Mouse (Mus musculus) gonadal fat pad, adult 2 months (tissue): ENCODE measurements around the gene Gm37240. TPM values are rescaled to one million over a fixed set of nuclear protein-coding genes. Genes with fewer than 3 reads are reported as not detected.
A peak's percentile ranks its signal among the peaks of the same experiment; 100 is the strongest.

Source experiments
- DNase-seq: peaks from one replicate; pipeline ENCODE4 v3.0.0-alpha.2; 2012; ENCODE audit warnings: low read depth
- polyA plus RNA-seq: library from polyadenylated mRNA; depleted of rRNA; stranded (reverse); fragments of >200 nt; gene quantifications from 2 replicates; pipeline ENCODE4 v1.2.3, GENCODE M21; 2012

The Gm37240 gene
- polyA plus RNA-seq, 1 experiment, result 6.2 TPM

DNA sequence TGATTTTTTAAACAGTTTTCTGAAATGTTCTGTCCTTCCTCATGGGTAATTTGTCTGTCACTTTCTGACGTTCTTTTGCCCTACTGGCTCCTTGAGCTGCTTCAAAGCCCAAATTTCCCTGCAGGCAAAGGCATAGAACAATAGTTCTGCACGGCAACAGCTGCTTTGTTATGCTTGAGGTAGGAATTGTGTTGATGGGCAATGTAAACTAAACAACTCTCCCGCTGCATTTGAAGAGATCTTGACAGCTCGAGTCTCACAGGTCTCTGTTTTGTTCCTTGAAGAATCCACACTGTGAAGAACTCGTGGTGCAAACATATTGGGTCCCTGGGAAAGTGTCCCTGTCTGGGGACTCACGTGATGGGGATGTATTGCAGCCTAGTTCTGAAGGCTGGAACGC lies 746.8 kb downstream of the Gm37240 start:
- no peak for DNase-seq

DNA sequence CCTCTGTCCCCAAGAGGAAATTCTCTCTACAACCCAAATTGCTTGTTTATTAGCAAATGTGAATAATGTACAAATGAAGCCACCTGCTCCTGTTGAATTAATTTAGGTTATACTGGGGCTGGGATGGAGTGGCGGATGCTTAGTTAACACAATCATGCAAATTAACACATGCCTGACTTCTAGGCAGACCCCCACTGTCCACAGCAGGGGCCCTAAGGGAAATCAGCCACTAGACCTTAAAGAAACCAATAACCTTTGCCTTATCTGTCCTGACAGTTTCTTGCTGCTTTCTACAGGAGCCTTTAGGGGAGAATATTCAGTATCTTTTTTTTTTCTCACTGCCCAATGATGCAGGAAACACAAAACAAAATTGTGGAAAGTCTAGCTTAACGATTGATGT lies 748.9 kb downstream of the Gm37240 start:
- no peak for DNase-seq

DNA sequence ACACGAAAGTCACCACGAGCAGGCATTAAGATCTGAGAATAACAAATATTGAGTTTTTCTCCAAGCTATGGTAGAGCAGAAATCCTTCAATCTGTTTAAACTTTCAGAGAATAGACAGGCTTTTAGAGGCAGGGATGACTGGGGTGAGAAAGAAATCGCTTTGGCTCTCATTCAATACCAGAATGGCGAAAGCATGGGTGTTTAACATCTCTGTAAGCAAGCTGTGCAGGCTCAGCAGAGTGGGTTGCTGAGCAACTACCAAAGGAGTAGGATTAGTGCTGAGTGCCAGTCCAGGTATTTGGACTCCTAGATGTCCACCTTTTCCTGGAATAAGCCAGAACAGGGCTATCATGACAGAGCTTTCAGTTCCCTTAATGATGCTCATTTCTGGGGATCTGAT lies 753.8 kb downstream of the Gm37240 start:
- no peak for DNase-seq

DNA sequence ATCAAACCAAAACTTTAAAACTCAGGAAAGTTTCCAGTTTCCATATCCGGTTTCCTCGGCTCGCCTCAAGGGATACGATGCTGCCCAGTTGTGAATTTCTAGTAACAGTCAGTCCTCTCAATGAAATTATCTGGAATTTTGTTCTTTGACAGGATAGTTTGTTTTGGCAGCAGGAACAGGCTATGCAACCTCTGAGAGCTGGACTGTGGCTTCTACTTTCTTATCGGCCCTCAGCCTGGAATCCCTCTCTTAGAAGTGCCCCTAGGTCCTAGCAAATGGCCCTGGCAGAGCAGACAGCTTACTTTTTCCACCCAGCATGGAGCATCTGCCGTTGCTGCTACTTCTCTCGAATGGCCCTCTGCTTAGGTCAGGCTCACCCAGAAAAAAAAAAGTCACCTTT lies 755.4 kb downstream of the Gm37240 start:
- DNase-seq, result no peak

DNA sequence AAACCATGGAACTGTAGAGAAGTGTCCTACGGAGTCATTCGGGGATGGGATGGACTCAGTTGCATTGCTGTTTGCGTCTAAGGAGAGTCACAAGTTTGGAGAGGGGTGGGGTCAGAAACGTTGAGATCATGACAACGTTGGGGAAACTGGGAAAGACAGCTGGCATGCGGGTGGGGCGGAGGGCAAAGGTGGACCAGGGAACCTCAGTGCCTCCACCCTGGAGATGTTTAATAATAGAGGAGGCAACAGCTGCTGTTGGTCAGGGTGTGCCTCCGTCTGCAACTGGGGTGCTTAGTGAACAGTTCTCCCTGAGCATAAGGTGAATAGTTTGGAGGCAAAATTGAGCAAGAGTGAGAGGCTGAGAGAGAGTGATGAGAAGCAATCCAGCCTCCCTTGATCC lies 758.8 kb downstream of the Gm37240 start:
- DNase-seq, result no peak

DNA sequence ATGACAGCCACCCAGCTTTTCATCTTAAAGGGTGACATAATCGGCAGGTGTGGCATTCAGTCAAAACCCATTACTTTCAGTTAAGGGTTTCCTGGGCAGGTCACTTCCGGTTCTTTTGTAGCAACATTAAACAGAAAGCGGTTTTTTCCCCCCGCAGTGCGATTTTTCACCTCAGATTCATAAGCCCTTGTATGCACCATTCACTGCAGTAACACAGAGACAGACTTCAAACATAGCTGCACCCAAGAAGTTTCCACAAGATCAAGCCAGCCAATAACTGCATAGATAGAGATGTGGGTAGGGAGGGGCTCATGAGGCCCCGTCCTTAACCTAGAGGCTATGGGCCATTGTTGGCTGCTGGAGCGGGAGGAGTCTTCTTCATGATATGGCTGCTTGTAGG lies 760.3 kb downstream of the Gm37240 start:
- DNase-seq, result no peak

DNA sequence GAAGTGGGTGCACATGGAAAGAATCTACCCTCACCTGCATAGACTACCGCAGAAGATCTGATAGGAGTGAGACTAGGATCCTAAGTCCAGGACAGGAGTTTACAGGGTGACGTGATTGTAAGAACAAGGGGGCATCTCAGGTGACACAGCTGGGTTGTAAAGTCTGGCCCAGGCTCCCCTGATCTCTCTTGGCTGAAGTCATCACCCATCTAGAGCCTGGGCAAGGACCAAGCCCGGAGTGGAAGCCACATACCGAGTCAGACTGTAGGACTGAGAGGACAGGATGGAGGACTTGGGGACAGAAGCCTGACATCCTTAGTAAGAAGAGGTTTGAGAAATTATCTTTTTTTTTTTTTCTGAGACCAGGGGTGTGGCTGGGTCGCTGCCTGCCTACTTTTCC lies 761.8 kb downstream of the Gm37240 start:
- no peak for DNase-seq

DNA sequence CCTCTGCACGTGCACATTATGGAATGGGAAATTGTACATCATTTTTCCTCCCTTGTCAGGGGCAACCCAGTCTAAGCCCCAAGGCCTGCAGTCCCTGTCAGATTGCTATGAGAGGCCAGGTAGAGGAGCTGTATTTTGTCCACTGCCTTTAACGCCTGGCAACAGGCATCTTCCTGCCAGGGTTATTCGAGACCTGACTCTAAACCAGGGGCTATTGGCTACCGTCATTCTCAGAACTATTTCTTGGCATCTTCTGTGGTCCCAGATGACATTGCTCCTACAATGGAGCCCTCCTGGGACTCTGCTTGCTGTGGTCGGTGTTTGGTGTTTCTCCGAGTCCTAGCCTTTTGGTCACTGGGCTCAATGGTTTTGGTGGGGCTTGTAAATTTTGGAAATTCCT lies 762.4 kb downstream of the Gm37240 start:
- DNase-seq, result no peak

DNA sequence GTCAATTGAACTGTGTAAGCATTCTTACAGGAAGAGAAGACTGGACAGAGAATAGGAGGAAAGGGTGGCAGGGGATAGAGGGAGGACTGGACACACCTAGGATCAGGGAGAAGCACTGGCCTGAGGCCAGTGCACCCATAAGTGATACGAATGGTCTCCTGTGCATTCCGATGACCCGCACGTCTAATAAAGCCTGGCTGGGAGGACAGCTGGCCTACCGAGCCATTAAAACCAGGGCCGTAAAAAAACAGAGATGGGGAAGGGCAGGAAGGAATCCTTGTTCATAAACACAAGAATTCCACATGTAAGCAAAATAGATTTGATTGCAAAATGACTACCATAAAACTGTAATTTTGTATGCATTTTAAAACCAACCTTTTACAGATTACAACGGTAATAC lies 762.9 kb downstream of the Gm37240 start:
- DNase-seq, result no peak

DNA sequence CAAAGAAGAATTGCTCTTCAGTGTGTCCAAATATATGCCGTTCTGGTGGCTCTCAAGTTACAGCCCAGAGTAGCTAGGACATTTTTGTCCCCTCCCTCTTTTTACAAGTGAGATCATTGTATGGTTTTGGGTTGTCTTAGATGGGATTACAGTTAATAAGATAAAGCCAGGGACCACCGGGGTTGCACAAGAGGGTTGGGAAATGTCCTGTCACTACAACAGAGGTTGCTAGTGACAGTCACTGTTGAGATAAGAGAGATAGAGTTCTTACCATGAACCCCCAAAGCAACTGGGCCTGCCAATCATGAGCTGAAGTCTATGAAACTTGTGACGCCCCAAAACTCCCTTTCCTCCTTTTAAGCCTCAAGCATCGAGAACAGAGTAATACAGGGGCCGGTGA lies 769.6 kb downstream of the Gm37240 start:
- DNase-seq, result no peak

DNA sequence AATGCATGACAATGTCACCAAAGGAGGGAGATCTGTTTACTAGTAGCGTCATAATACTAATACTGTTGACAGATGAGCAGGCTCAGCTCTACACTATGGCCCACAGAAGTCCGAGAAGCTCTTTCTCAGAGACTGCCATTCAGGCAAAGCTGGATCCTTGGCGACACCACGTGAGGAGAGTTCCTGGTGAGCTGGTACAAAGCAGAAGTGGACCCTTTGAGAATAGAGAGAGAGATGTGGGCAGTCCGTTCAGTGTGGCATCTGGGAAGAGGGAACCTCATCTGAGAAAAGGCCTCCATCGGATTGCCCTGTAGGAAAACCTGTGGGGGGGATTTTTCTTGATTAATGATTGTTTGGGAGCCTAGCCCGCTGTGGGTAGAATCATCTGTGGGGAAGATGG lies 770.3 kb downstream of the Gm37240 start:
- DNase-seq, result no peak

DNA sequence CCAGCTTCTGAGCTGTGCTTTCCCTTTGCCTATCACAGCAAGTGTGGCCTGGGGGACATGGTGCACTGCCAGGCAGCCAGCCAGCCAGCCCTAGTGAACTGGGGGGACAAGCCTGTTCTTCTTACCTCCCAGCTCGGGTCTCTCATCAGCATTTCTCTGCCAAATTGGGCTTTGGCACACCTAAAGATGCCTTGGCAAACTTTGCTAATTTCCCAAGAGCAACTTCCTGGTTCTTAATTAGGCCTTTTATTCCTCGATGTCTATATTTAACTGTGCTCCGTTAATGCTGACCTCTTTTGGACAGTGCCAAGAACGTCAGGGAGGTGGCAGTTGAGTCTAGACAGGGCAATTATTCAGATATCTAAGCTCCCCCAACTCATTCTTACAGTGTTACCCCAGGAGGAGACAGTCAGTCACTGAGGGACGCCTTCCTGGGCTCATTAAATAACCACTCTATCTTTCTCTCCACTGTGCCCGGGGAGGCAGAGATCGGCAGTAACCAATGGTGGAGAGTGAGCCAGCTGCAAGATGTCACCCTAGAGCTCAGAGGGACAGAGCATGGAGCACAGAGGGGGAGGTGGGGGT lies 771.3 kb downstream of the Gm37240 start:
- peak; percentile 2 for DNase-seq

DNA sequence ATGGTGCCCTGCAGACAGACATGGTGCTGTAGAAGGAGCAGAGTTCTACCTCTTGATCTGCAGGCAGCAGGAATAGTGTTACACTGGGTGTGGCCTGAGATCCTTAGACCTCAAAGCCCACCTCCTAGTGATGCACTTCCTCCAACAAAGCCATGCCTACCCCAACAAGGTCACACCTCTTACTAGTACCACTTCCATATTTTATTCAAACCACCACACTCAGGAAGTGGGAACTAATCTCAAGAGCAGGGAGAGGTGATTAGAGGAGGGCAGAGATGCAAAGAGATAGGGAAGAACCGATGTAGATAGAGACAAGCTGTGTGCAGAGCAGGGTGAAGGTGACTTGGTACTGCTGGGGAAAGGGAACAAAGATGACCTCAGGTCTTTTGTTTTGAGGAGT lies 773.8 kb downstream of the Gm37240 start:
- no peak for DNase-seq

DNA sequence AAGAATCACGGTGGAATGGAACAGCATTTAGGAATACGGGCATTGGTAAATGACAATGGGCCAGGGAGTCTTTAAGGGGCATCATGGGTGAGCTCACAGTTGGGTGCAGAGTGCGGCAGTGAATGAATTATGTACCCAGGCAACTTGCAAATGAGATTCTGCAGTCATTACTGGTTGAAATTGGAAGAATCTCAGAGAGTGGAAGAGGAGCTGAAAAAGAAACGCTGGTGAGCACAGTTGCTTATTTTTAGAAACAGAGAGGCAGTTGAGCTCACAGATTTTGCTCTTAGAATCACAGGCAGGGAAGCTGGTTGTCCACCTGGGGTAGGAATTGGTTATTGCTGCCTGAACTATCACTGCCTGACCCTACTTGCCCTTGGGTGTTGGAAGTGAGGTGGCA lies 776.6 kb downstream of the Gm37240 start:
- no peak for DNase-seq

DNA sequence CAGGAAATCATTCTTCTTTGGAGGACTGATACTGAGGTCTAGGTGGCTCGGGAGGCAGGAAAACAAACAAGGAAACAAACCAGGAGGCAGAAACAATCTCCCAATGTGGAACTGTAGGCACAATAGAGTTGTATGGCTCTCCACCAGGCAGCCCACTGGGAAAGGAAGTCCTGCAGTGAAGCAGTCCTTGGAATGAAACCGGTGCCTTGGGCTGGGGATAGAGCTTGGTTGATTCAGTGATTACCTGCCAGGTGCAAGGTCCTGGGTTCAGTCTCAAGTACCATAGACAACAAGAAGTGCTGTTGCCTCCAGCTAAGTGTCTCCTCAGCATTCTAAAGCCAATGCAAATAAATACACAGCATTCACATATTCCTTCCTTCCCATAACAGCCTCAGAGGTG lies 778.1 kb downstream of the Gm37240 start:
- no peak for DNase-seq

DNA sequence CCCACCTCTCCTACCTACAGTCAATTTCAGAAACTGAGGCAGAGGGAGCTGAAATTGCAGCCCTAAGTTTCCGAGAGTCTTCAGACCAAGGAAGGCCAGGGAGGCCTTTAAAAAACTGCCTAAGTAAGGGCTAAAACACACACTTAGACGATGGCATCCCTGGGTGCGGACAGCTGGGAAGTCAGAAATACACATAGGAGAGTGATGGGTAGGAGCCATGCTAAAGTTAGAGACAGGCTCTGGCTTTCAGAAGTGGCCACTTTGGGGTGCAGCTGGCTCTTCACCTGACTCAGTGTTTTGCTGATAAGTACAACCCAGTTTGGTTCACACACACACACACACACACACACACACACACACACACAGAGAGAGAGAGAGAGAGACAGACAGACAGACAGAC lies 778.9 kb downstream of the Gm37240 start:
- no peak for DNase-seq

DNA sequence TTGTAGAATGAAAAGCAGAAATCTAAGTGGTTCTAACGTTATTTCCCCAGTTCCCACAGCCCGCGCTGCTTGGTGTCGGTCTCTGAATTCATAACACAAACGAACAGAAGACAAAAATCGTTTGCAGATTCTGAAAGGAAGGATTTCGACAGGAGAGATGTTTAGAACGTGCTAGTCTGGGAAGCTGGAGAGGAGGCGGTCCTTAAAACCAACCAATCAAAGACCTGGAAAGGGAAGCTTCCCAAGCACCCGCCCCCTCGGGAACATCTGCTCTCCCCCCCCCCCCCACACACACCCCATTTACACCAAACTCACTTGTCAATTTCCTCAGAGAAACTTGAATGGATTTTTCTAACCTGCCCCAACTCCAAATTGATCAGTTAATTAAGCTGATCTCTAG lies 780.4 kb downstream of the Gm37240 start:
- DNase-seq, result no peak

DNA sequence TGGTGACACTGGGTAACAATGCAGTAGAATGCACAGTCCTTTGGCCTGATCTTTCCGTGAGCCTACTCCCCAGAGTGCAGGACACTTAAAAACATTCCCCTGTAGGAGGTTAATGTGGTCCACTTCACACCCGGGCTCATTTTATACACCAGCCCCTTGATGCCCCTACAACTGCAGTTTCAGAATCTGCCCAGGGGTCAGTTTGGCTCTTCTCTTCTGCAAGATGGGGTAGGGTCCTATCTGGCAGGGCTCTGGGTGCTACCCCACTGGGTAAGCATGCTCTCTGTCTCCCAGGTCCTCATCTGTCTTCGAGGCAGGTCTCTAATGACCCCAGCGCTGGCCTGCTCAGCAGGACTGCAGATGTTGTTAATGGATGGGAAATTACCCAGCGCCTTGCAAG lies 783.0 kb downstream of the Gm37240 start:
- DNase-seq, result no peak

DNA sequence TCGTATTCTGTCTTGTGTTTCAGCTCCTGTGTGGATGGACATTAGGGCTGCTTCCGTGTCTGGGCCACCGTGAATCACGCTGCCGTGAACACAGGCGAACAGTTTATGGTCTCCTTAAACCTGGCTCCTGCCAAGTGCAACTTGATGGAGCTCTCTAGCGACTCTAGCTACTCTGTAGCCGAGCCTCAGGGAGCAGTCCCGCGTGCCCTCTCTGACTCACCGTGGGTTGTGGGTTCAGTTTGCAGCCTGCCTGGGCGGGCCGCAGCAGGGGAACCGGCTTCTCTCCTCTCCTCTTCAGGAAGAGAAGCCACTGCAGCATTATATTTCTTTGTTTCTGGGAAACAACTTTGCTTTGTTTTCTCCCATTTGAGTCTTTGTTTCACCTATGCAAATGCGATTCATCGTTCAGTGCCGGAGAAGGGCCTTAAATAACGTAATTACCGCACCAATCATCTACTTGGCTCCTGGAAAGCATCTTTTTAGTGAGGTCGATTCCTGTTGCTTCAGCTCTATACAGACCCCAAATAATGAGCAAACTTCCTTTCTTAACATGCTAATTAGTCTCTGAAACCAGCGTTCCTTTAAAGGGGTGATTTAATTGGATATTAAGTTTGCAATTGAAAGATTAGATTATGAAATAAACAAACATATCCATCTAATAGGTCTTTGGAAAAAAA lies 806.3 kb downstream of the Gm37240 start:
- DNase-seq, result no peak

DNA sequence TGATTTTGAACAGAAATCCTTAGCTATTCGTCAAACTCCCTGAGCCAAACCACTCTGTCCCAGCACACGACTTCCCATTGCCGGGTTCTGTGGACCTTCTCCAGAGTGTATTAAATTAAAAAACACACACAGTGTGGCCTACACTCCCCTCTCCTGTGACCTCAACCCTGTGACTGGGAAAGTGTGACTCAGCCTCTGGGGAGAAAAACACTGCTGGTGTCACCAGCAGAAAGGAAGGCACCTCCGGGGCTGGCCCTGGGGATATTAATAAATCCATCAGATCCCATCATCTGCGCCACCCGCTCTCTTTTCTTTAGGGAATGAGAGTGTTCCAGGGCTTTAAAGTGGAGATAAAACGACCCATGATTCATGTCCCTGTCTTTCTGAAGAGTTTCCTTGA lies 823.2 kb downstream of the Gm37240 start:
- DNase-seq, result no peak

DNA sequence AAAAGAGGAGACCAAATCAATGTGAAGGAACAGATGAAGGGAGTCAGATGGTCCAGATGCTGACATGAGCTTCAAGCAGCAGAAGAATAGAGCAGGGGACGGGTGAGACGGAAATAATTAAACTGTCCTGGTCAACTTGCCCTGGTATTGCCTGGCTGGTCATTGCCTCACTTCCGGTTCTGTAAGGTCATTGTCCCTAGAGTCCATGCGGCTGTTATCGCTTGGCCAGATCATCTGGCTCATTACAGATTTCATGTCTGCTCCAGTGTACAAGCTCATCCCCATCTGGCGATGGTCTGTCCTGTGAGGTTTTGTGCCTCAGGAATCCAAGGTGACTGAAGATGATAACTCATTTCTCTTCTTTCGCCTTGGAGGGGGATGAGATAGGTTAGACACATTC lies 827.2 kb downstream of the Gm37240 start:
- no peak for DNase-seq

DNA sequence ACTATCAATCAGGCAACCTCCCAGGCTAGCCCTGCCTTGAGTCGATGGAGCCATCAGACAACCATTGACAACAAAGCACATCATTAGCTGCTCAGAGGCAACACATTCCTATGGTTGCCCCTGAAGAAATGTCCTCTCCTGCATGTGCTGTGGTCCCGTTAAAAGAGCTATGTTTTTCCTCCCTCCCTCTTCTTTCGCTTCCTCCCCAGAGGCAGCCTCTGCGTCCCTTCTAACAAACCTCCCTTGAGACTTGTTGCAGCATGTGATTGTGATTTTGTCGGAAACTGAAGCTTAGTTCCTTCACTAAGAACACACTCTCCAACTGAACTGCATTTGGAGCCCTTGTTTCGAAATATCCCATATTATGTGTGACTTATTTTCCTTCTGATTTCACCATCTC lies 830.1 kb downstream of the Gm37240 start:
- no peak for DNase-seq

DNA sequence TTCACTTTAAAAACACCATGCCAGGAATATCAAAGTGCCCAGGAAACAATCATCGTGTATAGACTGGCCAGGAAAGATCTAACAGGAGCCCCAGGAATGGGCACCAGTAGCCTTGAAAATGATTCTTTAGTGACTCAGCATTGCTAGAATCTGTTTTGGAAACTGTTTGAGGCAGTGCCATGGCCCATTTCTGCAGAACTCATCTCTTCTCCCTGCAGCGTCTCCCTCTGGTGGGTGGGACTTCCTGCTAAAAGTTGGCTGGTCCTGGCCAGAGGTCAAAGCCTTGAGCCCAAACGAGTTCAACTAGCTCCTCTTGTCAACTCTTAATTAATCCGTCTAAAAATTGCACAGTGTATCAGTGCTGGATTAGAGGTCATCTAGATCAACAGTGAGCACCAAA lies 833.8 kb downstream of the Gm37240 start:
- DNase-seq, result no peak

DNA sequence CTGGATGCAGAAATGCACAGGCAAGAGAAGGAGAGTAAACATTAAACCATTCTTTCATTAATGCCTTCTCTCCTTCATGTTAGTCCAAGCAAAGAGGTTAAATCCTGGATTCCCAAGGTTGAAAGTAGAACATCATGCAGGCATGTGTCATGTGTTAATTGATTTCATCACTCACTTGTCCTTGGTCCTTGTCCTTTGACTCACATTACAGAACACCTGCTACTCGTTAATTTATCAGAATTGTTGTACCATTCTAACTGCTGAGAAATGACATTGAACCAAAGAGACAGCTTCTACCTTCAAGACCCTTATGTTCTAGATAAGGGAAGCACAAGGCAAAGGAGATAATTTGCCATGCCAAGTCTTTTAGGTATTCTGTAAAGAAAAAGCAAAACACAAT lies 835.1 kb downstream of the Gm37240 start:
- DNase-seq, result no peak
